Mouse (Mus musculus) heart, postnatal 0 days (tissue): ENCODE measurements at regions not wholly inside any gene's neighbourhood (a gene's known extent, or its start where the extent isn't known, plus 50 kb on each side); places are given as distances from the start of the nearest gene placed in this dataset.

Source experiments
- ATAC-seq: fragments of 200-750 bp; cut with Nextera tagmentation; 2 replicates; pipeline ENCODE4 v1.8.0; 2017; ENCODE audit warnings: low read depth, moderate number of reproducible peaks, moderate library complexity; ENCODE audit not compliant: insufficient read depth
- DNase-seq: peaks from one replicate; pipeline ENCODE4 v3.0.0-alpha.2; 2016; ENCODE audit warnings: low spot score
- H3K27ac ChIP-seq: fragments of 300-500 bp; sonication (generic); 2 replicates; pipeline ENCODE4 v1.5.1; 2014; ENCODE audit warnings: low read depth, mild to moderate bottlenecking
- H3K27me3 ChIP-seq: fragments of 300-500 bp; sonication (generic); 2 replicates; pipeline ENCODE4 v1.6.1; 2014; ENCODE audit warnings: low read length, mixed read lengths; ENCODE audit not compliant: control insufficient read depth, insufficient read depth
- H3K36me3 ChIP-seq: fragments of 300-500 bp; sonication (generic); replicated peaks from 2 replicates; pipeline ENCODE4 v1.6.1; 2014; ENCODE audit warnings: low read length, mixed read lengths; ENCODE audit not compliant: control insufficient read depth, insufficient read depth
- H3K4me1 ChIP-seq: fragments of 300-500 bp; sonication (generic); 2 replicates; pipeline ENCODE4 v1.6.1; 2014; ENCODE audit warnings: antibody characterized with exemption; ENCODE audit not compliant: control insufficient read depth, insufficient read depth
- H3K4me2 ChIP-seq: fragments of 300-500 bp; sonication (generic); 2 replicates; pipeline ENCODE4 v1.6.1; 2014; ENCODE audit warnings: low read depth, mild to moderate bottlenecking, low read length, moderate library complexity
- H3K4me3 ChIP-seq: fragments of 300-500 bp; sonication (generic); 2 replicates; pipeline ENCODE4 v1.5.1; 2014; ENCODE audit warnings: low read depth, low read length
- H3K9ac ChIP-seq: fragments of 300-500 bp; sonication (generic); replicated peaks from 2 replicates; pipeline ENCODE4 v1.6.1; 2014; ENCODE audit warnings: low read depth, low read length, mixed read lengths
- H3K9me3 ChIP-seq: fragments of 300-500 bp; sonication (generic); replicated peaks from 2 replicates; pipeline ENCODE4 v1.6.1; 2016; ENCODE audit warnings: low read length; ENCODE audit not compliant: control insufficient read depth
- CTCF ChIP-seq: IDR thresholded peaks from 2 replicates; pipeline ENCODE4 v1.5.1; 2016; ENCODE audit warnings: antibody characterized with exemption, control low read depth, low read depth
- EP300 ChIP-seq: IDR thresholded peaks from 2 replicates; pipeline ENCODE4 v1.6.1; 2016; ENCODE audit warnings: antibody characterized with exemption, low read depth
- WGBS: fragments of 180-500 bp; shearing (Covaris S2); extraction: QIAGEN DNeasy Blood & Tissue Kit; methylation state at CpG from one replicate; pipeline ENCODE4 v1.1.7; 2014; 5-methylcytosine and 5-hydroxymethylcytosine counted together

DNA sequence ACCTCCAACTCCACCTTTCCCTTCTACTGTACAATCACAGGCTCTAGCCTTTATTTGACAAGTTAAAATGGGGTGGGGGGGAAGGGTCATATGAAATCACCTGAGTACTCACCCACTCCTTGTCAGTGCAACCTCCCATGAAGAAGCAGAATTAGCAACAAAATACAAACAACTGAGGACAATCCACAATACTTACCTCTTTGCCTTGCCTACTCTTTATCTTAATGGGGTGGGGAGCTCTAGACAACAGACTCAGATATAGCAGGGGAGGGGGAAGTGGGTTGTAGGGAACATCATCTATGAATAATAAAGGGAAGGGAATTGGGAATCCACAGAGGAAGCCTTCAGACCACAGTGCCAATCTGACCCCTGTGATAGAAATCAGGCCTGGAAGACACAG, 86.1 kb upstream of the Phyhipl start:
- no peak for ATAC-seq
- no peaks in the 10 kb centered on the region for H3K9me3 ChIP-seq

GRCm38 (mm10) chr10:70740095-70740494, 84.3 kb upstream of the Phyhipl start:
- Histone ChIP-seq H3K4me3 (no peak overlapping the region), H3K4me1 (no peaks in the 10 kb centered on the region), H3K36me3 (no peaks in the 10 kb centered on the region), H3K27ac (no peak overlapping the region), H3K9ac (no peak overlapping the region), H3K27me3 (no peaks in the 10 kb centered on the region), H3K4me2 (no peak overlapping the region), H3K9me3 (no peaks in the 10 kb centered on the region)
- TF ChIP-seq EP300 = no peak
- no peak for TF ChIP-seq CTCF
- ATAC-seq (no peak), DNase-seq (peak; percentile 8)
- 22% methylated on average over 4 of the region's 4 CpGs for WGBS

More for the DNA sequence above, 86.1 kb upstream of the Phyhipl start:
- no peak overlapping the region for H3K9ac ChIP-seq
- no peaks in the 10 kb centered on the region for H3K27me3 ChIP-seq
- no peak overlapping the region for H3K4me2 ChIP-seq
- no peak for DNase-seq
- no peaks in the 10 kb centered on the region for H3K4me1 ChIP-seq
- no peak overlapping the region for H3K27ac ChIP-seq
- H3K4me3 ChIP-seq = no peak overlapping the region
- TF ChIP-seq EP300 = no peak
- TF ChIP-seq CTCF = no peak
- no peaks in the 10 kb centered on the region for H3K36me3 ChIP-seq

GRCm38 (mm10) chr10:70739348-70739966, 83.7 kb upstream of the Phyhipl start:
- no peak overlapping the region for H3K4me2 ChIP-seq
- TF ChIP-seq CTCF = no peak
- TF ChIP-seq EP300 = no peak
- H3K27ac ChIP-seq = no peak overlapping the region
- ATAC-seq (no peak), DNase-seq (no peak)
- no peaks in the 10 kb centered on the region for H3K4me1 ChIP-seq
- H3K4me3 ChIP-seq = no peak overlapping the region
- no peaks in the 10 kb centered on the region for H3K27me3 ChIP-seq
- WGBS = 74% methylated on average over 9 of the region's 9 CpGs
- no peak overlapping the region for H3K9ac ChIP-seq
- no peaks in the 10 kb centered on the region for H3K9me3 ChIP-seq
- no peaks in the 10 kb centered on the region for H3K36me3 ChIP-seq

DNA sequence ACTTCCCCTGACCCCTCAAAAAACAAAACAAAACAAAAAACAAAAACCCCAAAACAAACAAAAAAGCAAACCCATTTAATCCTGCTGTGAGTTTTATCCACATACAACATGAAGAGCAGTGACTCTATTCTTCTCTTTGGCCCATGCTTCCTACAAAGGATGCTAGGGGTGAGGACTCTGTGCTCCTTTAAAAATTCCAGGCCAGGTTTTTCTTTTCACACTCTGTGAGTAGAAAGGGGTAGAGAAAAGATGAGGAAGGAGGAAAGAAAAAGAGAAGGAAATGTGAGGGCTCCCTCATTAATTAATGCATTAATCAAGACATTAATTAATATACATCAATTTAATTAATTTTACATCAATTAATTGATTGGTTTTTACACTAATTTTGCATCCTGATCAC, 82.9 kb upstream of the Phyhipl start:
- H3K4me1 ChIP-seq = no peaks in the 10 kb centered on the region
- no peaks in the 10 kb centered on the region for H3K36me3 ChIP-seq
- no peak overlapping the region for H3K4me3 ChIP-seq
- DNase-seq (no peak), ATAC-seq (no peak)
- H3K27ac ChIP-seq = no peak overlapping the region
- no peak for TF ChIP-seq EP300
- TF ChIP-seq CTCF = no peak
- H3K27me3 ChIP-seq = no peaks in the 10 kb centered on the region
- H3K9me3 ChIP-seq = no peaks in the 10 kb centered on the region
- H3K4me2 ChIP-seq = no peak overlapping the region
- no peak overlapping the region for H3K9ac ChIP-seq

DNA sequence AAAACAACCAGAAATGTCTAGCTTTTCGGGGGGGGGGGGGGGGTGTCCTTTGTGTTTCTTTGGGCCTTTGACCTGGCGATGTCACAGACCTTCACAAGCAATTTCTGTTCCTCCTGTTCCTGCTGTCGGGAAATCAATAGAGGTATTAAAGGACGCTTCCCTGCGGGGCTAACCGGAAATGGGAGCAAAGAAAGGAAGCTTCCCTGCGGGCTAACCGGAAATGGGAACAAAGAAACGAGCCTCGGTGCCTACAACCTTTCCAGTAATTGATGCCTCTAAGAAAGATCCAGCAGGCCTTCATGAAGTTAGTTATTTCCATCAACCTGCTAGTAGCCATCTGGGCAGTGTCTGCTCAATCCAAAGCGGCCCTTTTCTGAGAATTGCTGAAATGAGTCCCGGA, 78.2 kb upstream of the Phyhipl start:
- no peaks in the 10 kb centered on the region for H3K4me1 ChIP-seq
- H3K27me3 ChIP-seq = no peaks in the 10 kb centered on the region
- no peak for TF ChIP-seq EP300
- no peak for TF ChIP-seq CTCF
- ATAC-seq (no peak), DNase-seq (no peak)
- 77% methylated on average over 12 of the region's 12 CpGs for WGBS
- no peaks in the 10 kb centered on the region for H3K9me3 ChIP-seq
- H3K4me2 ChIP-seq = no peak overlapping the region
- no peak overlapping the region for H3K4me3 ChIP-seq
- no peak overlapping the region for H3K9ac ChIP-seq
- H3K27ac ChIP-seq = no peak overlapping the region
- H3K36me3 ChIP-seq = no peaks in the 10 kb centered on the region

- ATAC-seq (no peak), DNase-seq (no peak)
- no peak overlapping the region for H3K9ac ChIP-seq
- WGBS = 76% methylated on average over 7 of the region's 7 CpGs
- H3K9me3 ChIP-seq = no peaks in the 10 kb centered on the region
- H3K4me1 ChIP-seq = no peaks in the 10 kb centered on the region
- no peak overlapping the region for H3K27ac ChIP-seq
- no peaks in the 10 kb centered on the region for H3K36me3 ChIP-seq
- H3K4me3 ChIP-seq = no peak overlapping the region
- no peaks in the 10 kb centered on the region for H3K27me3 ChIP-seq
- no peak overlapping the region for H3K4me2 ChIP-seq
- TF ChIP-seq EP300 (no peak), CTCF (no peak)
These were observed 77.7 kb upstream of the Phyhipl start for GRCm38 (mm10) chr10:70733478-70733877.
